Mouse (Mus musculus) heart, adult 2 months (tissue): ENCODE data around the gene Tbc1d19.

Experiments
- CTCF ChIP-seq: fragments of 200-600 bp; IDR thresholded peaks from 2 replicates; pipeline ENCODE4 v1.8.1; 2022; ENCODE audit warnings: antibody characterized with exemption, mild to moderate bottlenecking, moderate library complexity
- EP300 ChIP-seq: fragments of 200-500 bp; IDR thresholded peaks from 2 replicates; pipeline ENCODE4 v1.6.1; 2011; ENCODE audit warnings: low read depth, low read length, control low read depth; ENCODE audit not compliant: insufficient read depth
- POLR2A ChIP-seq: fragments of 200-500 bp; IDR thresholded peaks from 2 replicates; pipeline ENCODE4 v1.6.1; 2011; ENCODE audit warnings: mild to moderate bottlenecking, low read depth, low read length, control low read depth; ENCODE audit not compliant: insufficient read depth

- TF ChIP-seq EP300 (no peak), CTCF (no peak), POLR2A (no peak)
These were observed 25.1 kb downstream of the Tbc1d19 start for GRCm38 (mm10) chr5:53834489-53834888.
